Mouse (Mus musculus) limb, embryonic 14.5 days (tissue): ENCODE data around the gene Phf1. TPM values are rescaled to one million over a fixed set of nuclear protein-coding genes. Genes with fewer than 3 reads are reported as not detected.

Source experiments
- ATAC-seq: fragments of 200-750 bp; cut with Nextera tagmentation; 2 replicates; pipeline ENCODE4 v1.8.0; 2017; ENCODE audit warnings: low read depth, moderate number of reproducible peaks, moderate TSS enrichment; ENCODE audit not compliant: low FRiP score
- DNase-seq: peaks from one replicate; pipeline ENCODE4 v3.0.0-alpha.2; 2015; ENCODE audit warnings: low spot score
- H3K27ac ChIP-seq: fragments of 300-500 bp; sonication (generic); replicated peaks from 2 replicates; pipeline ENCODE4 v1.5.1; 2014; ENCODE audit warnings: low read depth, mild to moderate bottlenecking, low read length, moderate library complexity, mixed read lengths
- H3K27me3 ChIP-seq: fragments of 300-500 bp; sonication (generic); 2 replicates; pipeline ENCODE4 v1.6.1; 2014; ENCODE audit warnings: low read length, mixed read lengths; ENCODE audit not compliant: control insufficient read depth, insufficient read depth
- H3K36me3 ChIP-seq: fragments of 300-500 bp; sonication (generic); 2 replicates; pipeline ENCODE4 v1.6.1; 2014; ENCODE audit warnings: mild to moderate bottlenecking, low read length, moderate library complexity, mixed read lengths; ENCODE audit not compliant: control insufficient read depth, insufficient read depth
- H3K4me1 ChIP-seq: fragments of 300-500 bp; sonication (generic); 2 replicates; pipeline ENCODE4 v1.6.1; 2014; ENCODE audit warnings: antibody characterized with exemption, low read length, mixed read lengths; ENCODE audit not compliant: control insufficient read depth, insufficient read depth
- H3K4me2 ChIP-seq: fragments of 300-500 bp; sonication (generic); replicated peaks from 2 replicates; pipeline ENCODE4 v1.6.1; 2014; ENCODE audit warnings: low read depth, mild to moderate bottlenecking, low read length, moderate library complexity; ENCODE audit not compliant: severe bottlenecking
- H3K4me3 ChIP-seq: fragments of 300-500 bp; sonication (generic); replicated peaks from 2 replicates; pipeline ENCODE4 v1.5.1; 2014; ENCODE audit warnings: low read length
- H3K9ac ChIP-seq: fragments of 300-500 bp; sonication (generic); 2 replicates; pipeline ENCODE4 v1.6.1; 2014; ENCODE audit warnings: mild to moderate bottlenecking, low read depth, low read length, moderate library complexity; ENCODE audit not compliant: severe bottlenecking
- H3K9me3 ChIP-seq: fragments of 300-500 bp; sonication (generic); 2 replicates; pipeline ENCODE4 v1.6.1; 2016; ENCODE audit warnings: low read length; ENCODE audit not compliant: control insufficient read depth
- POLR2A ChIP-seq: fragments of 200-500 bp; IDR thresholded peaks from 2 replicates; pipeline ENCODE4 v1.8.0; 2012; ENCODE audit warnings: inconsistent platforms, mild to moderate bottlenecking, moderate library complexity, borderline replicate concordance; ENCODE audit not compliant: insufficient read depth, insufficient read length; ENCODE audit errors: extremely low read depth
- WGBS: fragments of 180-500 bp; shearing (Covaris S2); extraction: QIAGEN DNeasy Blood & Tissue Kit; methylation state at CpG from one replicate; pipeline ENCODE4 v1.1.7; 2014; 5-methylcytosine and 5-hydroxymethylcytosine counted together
- polyA plus RNA-seq, 2 experiments: library from polyadenylated mRNA; depleted of rRNA in 1 of 2; stranded (reverse) in 1 of 2; unstranded in 1 of 2; fragments of >200 nt; fragmentation: Nextera tagmentation in 1 of 2; extraction: Ambion mirVana in 1 of 2; gene quantifications; 2 replicates each; pipeline versions ENCODE4 v1.2.1 to v1.2.3; 2012 to 2014

The Phf1 gene
- polyA plus RNA-seq, 2 experiments = 12.8 to 56.6 TPM

DNA sequence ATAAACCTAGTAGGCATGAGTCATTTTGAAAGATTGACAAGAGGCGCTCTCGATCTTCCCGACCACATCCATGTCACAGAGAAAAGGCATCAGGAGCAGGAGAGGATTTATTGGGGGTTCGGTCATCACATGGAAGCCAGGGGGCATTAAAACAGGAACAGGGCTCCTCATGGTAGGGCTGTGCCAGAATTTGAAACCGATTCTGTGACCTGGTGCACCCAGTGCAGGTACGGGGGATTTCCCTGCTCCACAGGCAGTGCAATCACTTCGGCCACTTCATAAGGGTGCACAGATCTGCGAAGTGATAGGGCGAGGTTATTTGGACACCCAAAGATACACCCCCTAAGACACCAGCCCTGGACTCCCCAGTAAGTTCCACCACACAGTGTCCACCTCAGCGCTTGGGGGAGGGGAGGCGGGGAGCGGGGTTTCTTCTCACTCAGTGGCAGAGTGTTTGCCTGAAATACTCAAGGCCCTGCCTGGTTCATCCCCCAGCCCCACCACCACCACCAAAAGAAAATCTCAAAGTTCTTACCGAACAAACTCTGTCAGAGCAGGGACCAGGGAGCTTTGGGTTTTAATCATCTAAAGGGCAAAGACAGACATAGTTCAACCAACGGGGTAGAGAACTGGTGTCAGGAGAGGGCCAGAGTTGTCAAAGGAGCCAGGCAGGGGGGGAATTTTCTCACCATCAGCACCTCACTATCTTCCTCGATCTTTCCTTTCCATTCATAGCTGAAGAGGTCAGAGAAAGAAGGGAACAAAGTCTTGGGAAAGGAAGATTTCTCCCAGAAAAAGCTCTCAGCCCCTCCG is 5.2 kb downstream of the Phf1 start:
- Histone ChIP-seq H3K4me1 (peaks cover 39% of the 10 kb centered on the region), H3K9me3 (no peaks in the 10 kb centered on the region), H3K36me3 (peaks cover 32% of the 10 kb centered on the region), H3K9ac (peak overlapping the region; percentile 49), H3K27ac (peak overlapping the region; percentile 76; the same call in 1 of the 2 replicates), H3K27me3 (no peaks in the 10 kb centered on the region), H3K4me3 (peak overlapping the region; percentile 63), H3K4me2 (peak overlapping the region; percentile 76)
- no peak for TF ChIP-seq POLR2A
- WGBS = 55% methylated on average over 16 of the region's 16 CpGs
- ATAC-seq = no peak
- no peak for DNase-seq

DNA sequence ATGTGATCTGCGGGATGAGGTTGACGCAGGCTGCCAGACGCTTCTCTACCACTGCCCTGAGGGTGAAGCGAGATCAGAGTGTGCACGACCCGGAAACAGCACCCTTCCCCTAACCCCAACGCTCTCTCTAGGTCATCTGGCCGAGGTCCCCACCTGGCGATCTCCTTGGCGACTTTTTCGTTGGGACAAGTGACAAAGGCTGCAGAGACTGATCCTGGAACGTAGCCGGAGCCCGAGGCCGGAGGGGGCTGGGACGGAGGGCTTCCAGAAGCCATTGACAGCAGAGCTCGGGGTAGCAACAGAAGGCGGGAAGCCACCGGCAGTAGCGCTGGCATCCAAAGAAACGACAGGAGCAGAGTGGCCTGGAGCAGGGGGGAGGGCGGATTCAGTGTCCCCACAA is 5.9 kb downstream of the Phf1 start:
- Histone ChIP-seq H3K4me3 (peak overlapping the region; percentile 63), H3K4me1 (peaks cover 35% of the 10 kb centered on the region), H3K4me2 (peak overlapping the region; percentile 76), H3K9ac (peak overlapping the region; percentile 49), H3K9me3 (no peaks in the 10 kb centered on the region), H3K36me3 (peaks cover 32% of the 10 kb centered on the region), H3K27me3 (no peaks in the 10 kb centered on the region), H3K27ac (peak overlapping the region; percentile 76)
- under 1% methylated on average over 22 of the region's 22 CpGs for WGBS
- ATAC-seq = no peak
- no peak for TF ChIP-seq POLR2A
- no peak for DNase-seq

DNA sequence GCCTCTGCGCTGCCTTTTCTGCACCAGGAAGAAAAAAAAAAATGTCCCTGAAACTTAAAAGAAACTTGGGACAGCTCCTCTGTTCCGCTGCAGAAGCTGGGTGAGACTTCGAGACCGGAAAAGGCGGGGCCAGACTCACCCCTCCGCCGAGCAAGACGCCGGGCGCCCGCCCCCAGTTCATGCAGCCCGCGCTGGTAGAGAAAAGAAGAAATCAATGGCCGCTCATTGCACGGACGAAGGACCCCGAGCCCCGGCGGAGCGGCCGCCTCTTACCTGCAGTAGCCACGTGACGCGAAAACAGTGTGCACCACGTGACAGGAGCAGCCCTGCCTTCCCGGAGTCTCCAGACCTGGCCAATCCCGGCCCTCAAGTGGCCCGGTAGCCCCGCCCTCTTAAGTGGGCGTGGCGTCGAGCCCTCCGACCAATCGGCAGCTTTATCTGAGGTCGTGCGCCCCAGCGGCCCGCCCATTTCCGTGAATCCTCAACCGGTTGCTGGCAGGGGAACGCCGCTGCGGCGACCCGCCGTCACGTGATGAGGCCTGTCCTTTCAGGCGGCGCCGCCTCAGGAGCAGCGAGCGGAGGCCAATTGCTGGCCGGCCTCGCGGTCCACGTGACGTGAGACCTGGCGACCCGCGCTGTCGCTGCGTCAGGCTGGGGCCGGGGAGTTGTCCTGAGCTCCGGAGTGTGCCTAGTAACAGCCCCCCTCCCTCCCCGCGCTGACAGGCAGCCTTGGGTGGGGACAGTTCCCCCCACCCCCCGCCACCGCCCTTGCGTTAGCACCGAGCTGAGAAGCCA is 6.5 kb downstream of the Phf1 start, which contains the start of gene Cuta:
Gene Cuta, minus strand, starts transcription at position 392 of the 795 bp plus-strand sequence.
- H3K9ac ChIP-seq = peak within 1 kb of the TSS; percentile 58
- no peaks in the 10 kb centered on the region for H3K9me3 ChIP-seq
- peaks cover 32% of the 10 kb centered on the region for H3K36me3 ChIP-seq
- H3K27me3 ChIP-seq = no peaks in the 10 kb centered on the region
- TF ChIP-seq POLR2A = peak; percentile 71; the same call in 1 of the 2 replicates
- peak within 1 kb of the TSS; percentile 93 for H3K27ac ChIP-seq
- DNase-seq = peak; percentile 99
- H3K4me3 ChIP-seq = peak within 1 kb of the TSS; percentile 63
- WGBS = under 1% methylated on average over 68 of the region's 70 CpGs
- H3K4me1 ChIP-seq = peaks cover 31% of the 10 kb centered on the region
- ATAC-seq = peak; percentile 97
- peak within 1 kb of the TSS; percentile 76 for H3K4me2 ChIP-seq

DNA sequence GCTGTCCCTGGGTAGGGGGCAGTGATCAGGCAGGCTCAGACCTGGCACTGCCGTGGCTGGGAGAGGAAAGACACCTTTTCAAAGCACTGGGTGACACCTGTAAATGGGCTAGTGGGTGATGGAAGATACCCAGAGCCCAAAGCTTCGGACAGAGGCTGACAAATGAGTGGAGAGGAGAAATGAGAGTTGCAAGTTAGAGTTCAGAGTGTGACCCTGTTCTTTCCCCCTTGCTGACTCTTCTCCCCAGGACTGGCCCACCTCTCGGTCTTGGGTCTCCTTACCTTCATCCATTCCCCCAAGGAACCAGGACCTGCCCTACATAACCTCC is 7.1 kb downstream of the Phf1 start:
- Histone ChIP-seq H3K4me2 (peak overlapping the region; percentile 76), H3K9me3 (no peaks in the 10 kb centered on the region), H3K4me3 (peak overlapping the region; percentile 63), H3K9ac (peak overlapping the region; percentile 58), H3K27me3 (no peaks in the 10 kb centered on the region), H3K27ac (peak overlapping the region; percentile 93), H3K4me1 (peaks cover 31% of the 10 kb centered on the region), H3K36me3 (peaks cover 26% of the 10 kb centered on the region)
- DNase-seq (no peak), ATAC-seq (no peak)
- TF ChIP-seq POLR2A = 0 out of 2 replicates have a peak, but pooled peaks have one; percentile 2
- 3% methylated on average over 3 of the region's 3 CpGs for WGBS

DNA sequence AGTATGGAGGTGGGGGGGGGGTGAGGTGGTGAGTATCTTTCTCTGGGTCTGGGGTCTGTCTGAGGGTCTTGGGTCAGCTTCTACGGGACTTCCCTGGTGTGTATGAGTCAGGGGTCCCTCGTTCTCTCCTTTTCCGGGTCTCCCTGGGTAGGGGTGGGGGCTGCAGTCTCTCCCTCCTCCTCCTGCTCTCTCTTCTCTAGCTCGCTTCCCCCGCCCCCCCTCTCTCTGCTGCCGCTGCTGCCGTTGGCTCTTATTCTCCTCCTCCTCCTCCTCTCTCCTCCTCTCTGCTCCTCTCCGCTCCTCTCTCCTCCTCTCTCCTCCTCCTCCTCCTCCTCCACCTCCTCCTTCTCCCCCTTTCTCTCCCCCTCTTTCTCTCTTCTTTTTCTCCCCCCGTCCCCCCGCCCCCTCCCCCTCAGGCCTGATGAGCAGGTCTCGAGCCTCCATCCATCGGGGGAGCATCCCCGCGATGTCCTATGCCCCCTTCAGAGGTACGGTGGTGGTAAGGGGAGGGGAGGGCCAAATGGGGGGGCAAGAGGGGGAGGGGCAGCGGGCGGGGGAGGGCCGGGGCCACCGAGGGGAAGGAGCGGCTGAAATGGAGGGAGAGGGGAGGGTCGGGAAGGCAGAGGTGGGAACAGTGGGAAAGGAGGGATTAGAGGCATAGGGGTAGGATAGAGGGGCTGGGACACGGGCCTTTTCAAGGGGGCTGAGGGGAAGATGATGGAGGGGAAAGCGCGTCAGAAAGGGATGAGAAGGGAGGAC is 8.4 kb downstream of the Phf1 start, which contains the start of gene Syngap1:
Gene Syngap1, plus strand, starts transcription at position 223 of the 759 bp plus-strand sequence.
- WGBS = under 1% methylated on average over 22 of the region's 24 CpGs
- DNase-seq (peak; percentile 66), ATAC-seq (no peak)
- Histone ChIP-seq H3K36me3 (peaks cover 14% of the 10 kb centered on the region), H3K4me2 (peak within 1 kb of the TSS; percentile 76), H3K9me3 (no peaks in the 10 kb centered on the region), H3K9ac (peak within 1 kb of the TSS; percentile 62), H3K27me3 (no peaks in the 10 kb centered on the region), H3K4me1 (peaks cover 42% of the 10 kb centered on the region), H3K4me3 (peak within 1 kb of the TSS; percentile 63), H3K27ac (peak within 1 kb of the TSS; percentile 93)
- TF ChIP-seq POLR2A = no peak
